Mouse (Mus musculus): Measurements from ENCODE around the gene Spop.

- TF ChIP-seq TAL1 (IDR thresholded peaks at IDR 0.05; ENCODE audit: low read length) = no peak
- no peak for TF ChIP-seq GATA1 (IDR thresholded peaks at IDR 0.05; ENCODE audit: low read length)
Measured at GRCm38 (mm10) chr11:95500412-95500811, 86.5 kb downstream of the Spop start.

Measured in erythroblast, embryonic 14.5 days (primary cell).